19 mouse cellular contexts compared by ENCODE assay signal in the genomic region with DNA sequence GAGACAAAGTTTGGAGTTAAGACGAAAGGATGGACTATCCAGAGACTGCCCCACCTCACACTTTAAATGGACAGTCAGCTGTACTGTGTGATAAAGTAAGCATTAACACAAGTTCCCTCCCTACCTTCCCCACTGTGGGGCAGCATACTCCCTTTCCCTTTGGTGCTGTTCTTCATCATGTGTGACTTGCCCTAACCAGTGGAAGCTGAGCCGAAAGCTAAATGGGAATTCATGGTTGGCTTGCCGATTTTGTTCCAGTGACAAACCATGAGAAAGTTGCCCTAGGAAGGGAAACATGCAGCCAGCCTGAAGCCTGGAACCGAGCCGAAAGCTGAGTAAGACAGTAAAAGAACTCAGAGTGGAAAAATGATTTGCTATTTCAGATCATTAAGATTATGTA.
DNase-seq lines count a peak whose midpoint lies in the region; ATAC-seq and TF ChIP-seq lines count a peak whose summit lies in the region.
"Had no signal": no experiment of that assay in that cellular context is flagged by ENCODE, and none has a peak within 500 bp of the region (broad histone marks: within the 10 kb centered on the region; RNA-seq: fewer than 3 reads in every experiment).

No protein-coding gene starts in this region.

- no peaks in the 10 kb centered on the region for H3K9me3 ChIP-seq in kidney, postnatal 0 days (replicated peaks; ENCODE audit: low read length)
- no peaks in the 10 kb centered on the region for H3K9me3 ChIP-seq in ES-Bruce4 (replicated peaks; ENCODE audit: control insufficient read depth, insufficient read depth, low read length, poor library complexity, severe bottlenecking)
- H3K9me3 ChIP-seq: embryonic facial prominence, embryonic 15.5 days; forebrain, embryonic 12.5 days; heart, embryonic 15.5 days; hindbrain, embryonic 13.5 days; intestine, embryonic 15.5 days; midbrain, embryonic 13.5 days had no signal

- peak; percentile 39 for TF ChIP-seq CTCF in kidney, postnatal 0 days (IDR thresholded peaks at IDR 0.05; ENCODE audit: low read depth)
- TF ChIP-seq CTCF in ES-Bruce4 (IDR thresholded peaks at IDR 0.05; ENCODE audit: low read depth, low read length): peak; percentile 7

- H3K4me3 ChIP-seq in kidney, postnatal 0 days (replicated peaks; ENCODE audit: low read depth, low read length): no peak overlapping the region
- H3K4me3 ChIP-seq in ES-Bruce4 (ENCODE audit: low read depth, low read length): no peak overlapping the region
- H3K4me3 ChIP-seq in brown adipose tissue, adult 24 weeks (ENCODE audit: insufficient read depth, low read depth, low read length): no peak overlapping the region
- H3K4me3 ChIP-seq: embryonic facial prominence, embryonic 15.5 days; forebrain, embryonic 12.5 days; heart, embryonic 15.5 days; hindbrain, embryonic 13.5 days; intestine, embryonic 15.5 days; midbrain, embryonic 13.5 days; myocyte had no signal

- H3K27ac ChIP-seq in kidney, postnatal 0 days: no peak overlapping the region
- no peak overlapping the region for H3K27ac ChIP-seq in ES-Bruce4 (ENCODE audit: insufficient read depth, low read length)
- peak overlapping the region; percentile 78 for H3K27ac ChIP-seq in brown adipose tissue, adult 24 weeks (replicated peaks; ENCODE audit: low read depth, low read length)
- H3K27ac ChIP-seq: embryonic facial prominence, embryonic 15.5 days; forebrain, embryonic 12.5 days; heart, embryonic 15.5 days; hindbrain, embryonic 13.5 days; intestine, embryonic 15.5 days; macrophage; midbrain, embryonic 13.5 days had no signal

- no peak overlapping the region for H3K4me2 ChIP-seq in kidney, postnatal 0 days (ENCODE audit: low read length)
- H3K4me2 ChIP-seq: embryonic facial prominence, embryonic 15.5 days; forebrain, embryonic 12.5 days; heart, embryonic 15.5 days; hindbrain, embryonic 13.5 days; intestine, embryonic 15.5 days; midbrain, embryonic 13.5 days had no signal

- no peaks in the 10 kb centered on the region for H3K27me3 ChIP-seq in kidney, postnatal 0 days (ENCODE audit: insufficient read depth, low read length)
- no peaks in the 10 kb centered on the region for H3K27me3 ChIP-seq in ES-Bruce4 (ENCODE audit: control insufficient read depth, insufficient read depth, low read length, poor library complexity, severe bottlenecking)
- H3K27me3 ChIP-seq: embryonic facial prominence, embryonic 15.5 days; forebrain, embryonic 12.5 days; heart, embryonic 15.5 days; hindbrain, embryonic 13.5 days; intestine, embryonic 15.5 days; midbrain, embryonic 13.5 days had no signal

- TF ChIP-seq EP300 in ES-Bruce4 (IDR thresholded peaks at IDR 0.05; ENCODE audit: insufficient read depth, low read depth, low read length): no peak

- H3K36me3 ChIP-seq in kidney, postnatal 0 days (ENCODE audit: insufficient read depth, low read length): no peaks in the 10 kb centered on the region
- H3K36me3 ChIP-seq in ES-Bruce4 (ENCODE audit: control insufficient read depth, insufficient read depth, low read length, poor library complexity, severe bottlenecking): no peaks in the 10 kb centered on the region
- H3K36me3 ChIP-seq: embryonic facial prominence, embryonic 15.5 days; forebrain, embryonic 12.5 days; heart, embryonic 15.5 days; hindbrain, embryonic 13.5 days; intestine, embryonic 15.5 days; midbrain, embryonic 13.5 days had no signal

- no peaks in the 10 kb centered on the region for H3K4me1 ChIP-seq in kidney, postnatal 0 days (replicated peaks; ENCODE audit: insufficient read depth, low read length)
- no peaks in the 10 kb centered on the region for H3K4me1 ChIP-seq in ES-Bruce4 (ENCODE audit: control insufficient read depth, insufficient read depth, low read length)
- H3K4me1 ChIP-seq in brown adipose tissue, adult 24 weeks (ENCODE audit: control insufficient read depth, insufficient read depth, insufficient read length, low read length): no peaks in the 10 kb centered on the region
- H3K4me1 ChIP-seq: embryonic facial prominence, embryonic 15.5 days; forebrain, embryonic 12.5 days; heart, embryonic 15.5 days; hindbrain, embryonic 13.5 days; intestine, embryonic 15.5 days; midbrain, embryonic 13.5 days had no signal

- no peak for TF ChIP-seq POLR2A in ES-Bruce4 (IDR thresholded peaks at IDR 0.05; ENCODE audit: insufficient read depth, low read length)

- ATAC-seq in kidney, postnatal 0 days (replicated peaks; ENCODE audit: low FRiP score, low read depth): no peak
- ATAC-seq: CD4-positive, CD25-positive, alpha-beta regulatory T cell, adult 4 months; intestine, embryonic 15.5 days; midbrain, embryonic 13.5 days had no signal

- H3K9ac ChIP-seq in kidney, postnatal 0 days (ENCODE audit: low read depth, low read length): no peak overlapping the region
- no peak overlapping the region for H3K9ac ChIP-seq in ES-Bruce4 (ENCODE audit: low read depth, poor library complexity, severe bottlenecking)
- H3K9ac ChIP-seq: embryonic facial prominence, embryonic 15.5 days; forebrain, embryonic 12.5 days; heart, embryonic 15.5 days; hindbrain, embryonic 13.5 days; intestine, embryonic 15.5 days; midbrain, embryonic 13.5 days had no signal

- WGBS in kidney, postnatal 0 days: 69% methylated on average over 5 of the region's 5 CpGs

- no peak for DNase-seq in kidney, postnatal 0 days (ENCODE audit: low spot score)
- no peak for DNase-seq in kidney, adult 18-20 months
- DNase-seq in ZHBTc4 (ENCODE audit: low read depth, low spot score): peak; percentile 25
- DNase-seq in thymus, postnatal 36 days: no peak
- no peak for DNase-seq in urinary bladder, adult 18-20 months (ENCODE audit: low spot score in 2 of 2)
- DNase-seq: cerebellum, postnatal 25 days; heart, adult 11 months; lung, adult 2 months had no signal
